Mouse (Mus musculus) ovary, postnatal 10 days (tissue): ENCODE results near the gene Dnlz.

Experiments used
- DNase-seq: peaks from one replicate; pipeline ENCODE4 v3.0.0; 2022; ENCODE audit warnings: low spot score

Dnlz gene

DNA sequence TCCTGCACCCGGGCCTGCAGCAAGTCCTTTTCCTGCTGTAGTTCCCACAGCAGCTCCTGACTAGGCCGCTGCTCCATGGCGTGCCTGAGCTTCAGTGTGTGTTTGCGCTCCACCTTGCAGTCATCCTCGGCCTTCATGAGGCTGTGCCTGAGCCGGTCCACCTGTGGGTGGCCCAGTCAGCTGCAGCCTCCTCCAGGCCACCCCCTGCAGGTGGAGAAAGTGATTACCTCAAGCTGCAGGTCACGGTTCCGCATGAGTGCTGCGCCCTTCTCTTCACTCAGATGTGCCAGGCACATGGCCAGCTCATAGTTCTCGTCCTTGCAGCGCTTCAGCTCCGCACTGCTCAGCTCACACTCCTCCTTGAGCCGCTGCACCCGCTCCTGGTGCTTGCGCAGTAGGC lies 5.6 kb upstream of the Dnlz start:
- no peak for DNase-seq

GRCm38 (mm10) chr2:26356678-26357077 lies 4.8 kb upstream of the Dnlz start:
- no peak for DNase-seq

DNA sequence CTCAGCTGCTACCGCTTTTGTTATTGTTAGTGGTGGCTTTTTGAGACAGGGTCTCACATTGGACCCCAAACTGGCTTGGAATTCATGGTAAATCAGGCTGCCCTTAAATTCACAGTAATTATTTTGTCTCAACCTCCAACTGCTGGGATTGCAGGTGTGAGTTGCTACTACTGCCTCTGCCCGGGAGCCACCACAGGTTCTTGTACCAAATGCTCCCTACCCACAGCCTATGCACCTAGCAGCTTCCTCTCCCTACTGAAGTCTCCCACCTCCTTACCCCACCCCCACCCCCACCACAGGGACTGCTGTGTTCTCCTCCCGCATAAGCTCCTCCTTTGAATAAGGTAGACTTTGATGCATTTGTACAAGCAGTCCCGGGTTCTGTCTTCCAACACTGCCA lies 4.3 kb upstream of the Dnlz start:
- DNase-seq, result no peak

DNA sequence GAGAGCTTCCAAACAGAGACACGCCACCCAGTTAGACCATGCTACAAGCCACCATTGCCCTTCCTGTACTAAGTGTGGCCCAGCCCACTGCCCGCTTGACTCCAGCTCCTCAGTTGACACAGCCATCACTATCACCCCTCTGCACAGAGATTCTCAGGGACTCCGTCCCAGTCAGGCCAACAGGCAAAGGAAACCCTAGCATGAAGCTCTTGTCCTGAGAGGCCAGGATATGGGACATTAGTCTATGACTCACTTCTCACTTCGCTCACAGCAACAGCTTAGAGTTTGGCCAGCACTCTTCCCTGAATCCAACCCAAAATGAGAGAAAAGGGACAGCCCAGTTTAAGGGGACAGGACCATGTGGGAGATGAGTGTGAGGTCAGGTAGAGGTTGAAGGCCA lies 2.5 kb upstream of the Dnlz start:
- no peak for DNase-seq

DNA sequence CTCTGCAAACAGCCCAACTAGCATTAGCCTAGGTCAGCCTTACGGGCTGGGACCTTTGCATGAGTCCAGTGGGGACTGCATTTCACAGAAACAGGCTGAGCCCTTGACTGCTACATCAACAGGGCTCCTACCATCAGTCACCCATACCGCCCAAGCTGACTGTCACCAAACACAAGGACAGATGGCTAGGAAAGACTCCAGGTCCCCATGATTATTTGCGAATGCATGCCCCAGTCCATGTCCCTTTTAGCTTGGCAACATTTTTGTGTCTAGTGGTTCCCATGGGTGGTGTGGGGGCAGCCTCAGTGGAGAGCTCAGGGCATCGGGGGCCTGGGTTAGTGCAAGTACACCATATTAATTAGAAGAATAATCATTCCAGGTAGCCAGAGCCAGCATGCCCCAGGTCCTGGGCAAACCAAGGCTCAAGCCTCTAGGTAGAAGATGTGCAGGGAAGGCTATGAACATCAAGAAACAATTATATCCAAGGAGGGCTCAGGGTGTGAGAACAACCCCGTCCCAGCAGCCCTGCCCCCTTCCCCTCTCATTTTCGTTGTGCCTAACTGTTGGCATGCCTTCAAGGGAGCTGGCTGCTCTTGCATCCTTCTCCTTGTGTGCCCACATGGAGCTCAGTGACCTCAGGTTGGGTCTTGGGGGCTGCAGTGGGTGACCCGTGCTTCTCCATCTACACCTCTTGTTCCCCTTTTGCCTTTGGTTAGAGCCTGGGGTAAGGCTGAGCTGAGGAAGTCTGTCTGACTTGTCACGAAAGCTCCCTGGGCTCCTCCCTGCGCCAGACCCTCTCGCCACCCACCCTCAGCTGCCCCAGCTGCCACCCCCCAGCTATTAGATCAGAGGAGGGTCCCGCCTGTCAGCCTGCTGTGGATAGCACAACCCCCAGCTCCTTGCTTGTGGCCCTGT lies 1.4 kb upstream of the Dnlz start:
- DNase-seq, result no peak

GRCm38 (mm10) chr2:26352291-26352910 lies 491 bp upstream of the Dnlz start:
- no peak for DNase-seq

DNA sequence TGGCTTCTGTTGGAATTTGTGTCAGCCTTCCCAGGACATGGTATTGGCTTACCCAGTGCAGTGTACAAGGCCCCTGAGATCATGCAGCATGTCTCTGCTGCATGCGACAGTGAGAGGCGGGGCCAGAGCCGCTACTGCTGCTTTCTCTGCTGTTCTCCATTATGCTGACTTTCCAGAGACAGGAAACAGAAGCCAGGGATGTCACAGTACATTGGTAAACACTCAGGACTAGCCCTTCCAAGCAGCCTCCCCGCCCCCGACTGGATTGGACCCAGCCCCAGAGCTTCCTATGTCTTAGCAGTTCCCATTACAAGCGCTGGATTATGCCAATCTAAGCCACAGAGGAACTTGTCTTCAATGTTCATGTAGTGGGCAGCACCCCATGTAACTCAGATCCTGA lies 3.7 kb downstream of the Dnlz start:
- DNase-seq, result no peak

DNA sequence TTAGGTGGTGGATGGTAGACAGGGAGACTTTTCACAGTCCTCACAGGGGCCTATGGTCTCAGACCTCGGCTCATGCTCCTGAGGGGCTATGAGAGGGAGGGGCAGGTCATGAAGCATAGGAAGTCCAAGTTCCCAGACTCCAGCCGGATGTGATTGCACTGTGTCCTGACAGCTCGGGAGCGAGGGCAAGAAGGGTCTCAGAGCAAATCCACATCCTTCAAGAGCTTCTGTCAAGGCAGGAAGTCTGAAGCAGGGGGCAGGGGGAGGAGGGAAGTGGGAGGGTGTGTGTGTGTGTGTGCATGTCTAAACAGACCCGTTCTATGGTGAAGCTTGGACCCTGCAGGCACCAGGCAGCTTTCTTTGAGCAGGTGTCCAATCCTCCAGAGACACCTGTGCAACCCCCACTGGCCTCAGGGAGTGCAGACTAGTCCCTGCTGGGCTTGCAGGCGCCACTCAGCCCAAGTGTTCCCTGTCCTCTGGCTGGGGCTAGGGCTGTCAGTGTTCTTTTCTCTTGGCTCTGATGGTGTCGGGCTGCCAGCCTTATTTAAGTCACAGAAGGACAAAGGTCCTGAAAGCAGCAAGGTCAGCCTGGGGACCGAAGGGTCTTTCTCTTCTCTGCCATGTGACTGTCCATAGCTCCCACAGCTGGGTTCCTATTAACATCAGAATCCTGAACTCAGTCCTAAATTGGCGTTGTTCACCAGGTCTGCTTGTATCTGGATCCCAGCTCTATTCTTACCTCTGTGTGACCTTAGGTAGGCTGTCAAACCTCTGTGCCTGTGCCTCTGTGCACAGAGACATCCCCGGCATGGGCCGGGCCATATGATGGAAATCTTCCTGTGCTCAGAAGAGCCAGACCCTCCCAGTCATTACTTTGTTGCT lies 9.1 kb downstream of the Dnlz start:
- no peak for DNase-seq

GRCm38 (mm10) chr2:26342044-26342443 lies 9.9 kb downstream of the Dnlz start:
- no peak for DNase-seq

- no peak for DNase-seq
These were observed 10.4 kb downstream of the Dnlz start for GRCm38 (mm10) chr2:26341510-26341981.

GRCm38 (mm10) chr2:26339204-26339551 lies 12.7 kb downstream of the Dnlz start:
- no peak for DNase-seq

DNA sequence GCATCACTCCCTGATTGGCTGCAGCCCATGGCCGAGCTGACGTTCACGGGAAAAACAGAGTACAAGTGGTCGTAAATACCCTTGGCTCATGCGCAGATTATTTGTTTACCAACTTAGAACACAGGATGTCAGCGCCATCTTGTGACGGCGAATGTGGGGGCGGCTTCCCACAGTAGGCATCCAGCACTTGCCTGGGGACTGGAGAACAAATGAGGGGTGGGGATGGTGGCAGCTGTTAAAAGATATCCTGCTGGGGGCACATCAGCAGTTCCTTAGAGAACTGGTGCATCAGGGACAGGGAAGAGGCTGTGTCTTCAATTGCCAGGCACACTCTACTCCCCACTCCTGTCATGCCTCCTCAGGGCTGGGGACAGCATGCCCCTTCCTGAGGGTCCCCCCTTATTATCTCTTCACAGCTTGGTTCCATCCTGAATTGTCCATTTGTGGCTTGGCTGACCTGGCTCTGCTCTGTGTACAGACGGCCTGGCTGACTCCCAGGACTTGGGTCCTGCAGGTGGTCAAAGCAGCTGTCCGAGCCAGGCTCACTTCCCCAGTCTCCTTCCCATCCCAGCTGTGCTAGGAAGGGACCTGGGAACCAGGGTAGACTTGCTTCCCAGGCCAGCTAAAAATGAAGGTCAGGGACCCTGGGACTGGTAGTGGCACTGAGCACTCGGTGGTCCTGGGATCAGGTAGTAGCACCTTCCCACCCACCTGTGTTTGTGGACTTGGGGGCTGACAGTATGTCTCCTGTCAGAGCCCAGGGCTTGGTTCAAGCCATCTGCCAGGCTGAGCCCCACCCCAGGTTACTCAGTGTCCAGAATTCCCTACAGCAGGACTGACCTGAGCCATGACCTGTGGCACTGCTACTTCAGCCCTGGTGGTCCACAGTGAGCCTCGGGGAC lies 13.4 kb downstream of the Dnlz start:
- DNase-seq, result no peak

GRCm38 (mm10) chr2:26330702-26331101 lies 21.2 kb downstream of the Dnlz start:
- DNase-seq, result no peak

GRCm38 (mm10) chr2:26330056-26330468 lies 21.8 kb downstream of the Dnlz start:
- DNase-seq, result no peak

- DNase-seq, result no peak
These were observed 22.5 kb downstream of the Dnlz start for GRCm38 (mm10) chr2:26329402-26329801.

- DNase-seq, result no peak
These were observed 24.1 kb downstream of the Dnlz start for GRCm38 (mm10) chr2:26327852-26328251.

- no peak for DNase-seq
These were observed 26.3 kb downstream of the Dnlz start for GRCm38 (mm10) chr2:26325386-26326181.

- no peak for DNase-seq
These were observed 27.0 kb downstream of the Dnlz start for GRCm38 (mm10) chr2:26324917-26325316.

GRCm38 (mm10) chr2:26323589-26324325 lies 28.2 kb downstream of the Dnlz start:
- DNase-seq, result no peak
